23 mouse cellular contexts compared by ENCODE assay signal in genomic region chr3:96040663-96041006, GRCm38 (mm10). TPM values are rescaled to one million over a fixed set of nuclear protein-coding genes. Genes with fewer than 3 reads are reported as not detected.
DNase-seq lines count a peak whose midpoint lies in the region; ATAC-seq lines count a peak whose summit lies in the region.
"Had no signal": no experiment of that assay in that cellular context is flagged by ENCODE, and none has a peak within 500 bp of the region (broad histone marks: within the 10 kb centered on the region; RNA-seq: fewer than 3 reads in every experiment).

No protein-coding gene starts in this region.

- H3K9me3 ChIP-seq in kidney, embryonic 15.5 days (replicated peaks): no peaks in the 10 kb centered on the region
- no peaks in the 10 kb centered on the region for H3K9me3 ChIP-seq in hindbrain, embryonic 13.5 days
- H3K9me3 ChIP-seq: forebrain, embryonic 15.5 days; heart, embryonic 13.5 days; limb, embryonic 13.5 days; lung, embryonic 15.5 days; neural tube, embryonic 12.5 days had no signal

- H3K4me2 ChIP-seq in kidney, embryonic 15.5 days: no peak overlapping the region
- H3K4me2 ChIP-seq in hindbrain, embryonic 13.5 days: no peak overlapping the region
- H3K4me2 ChIP-seq: forebrain, embryonic 15.5 days; heart, embryonic 13.5 days; limb, embryonic 13.5 days; liver, embryonic 11.5 days; lung, embryonic 15.5 days; midbrain, embryonic 11.5 days; neural tube, embryonic 12.5 days had no signal

- no peak for ATAC-seq in kidney, embryonic 15.5 days (replicated peaks; ENCODE audit: low FRiP score)
- peak; percentile 76 for ATAC-seq in inflammation-experienced regulatory T-cells, adult 6 months
- ATAC-seq in hindbrain, embryonic 13.5 days (ENCODE audit: low FRiP score): no peak
- ATAC-seq: forebrain, embryonic 15.5 days; midbrain, embryonic 16.5 days; Patski had no signal

- WGBS in kidney, embryonic 15.5 days: 95% methylated on average over 2 of the region's 2 CpGs
- WGBS in hindbrain, embryonic 13.5 days: 99% methylated on average over 2 of the region's 2 CpGs

- no peak for DNase-seq in kidney, postnatal 25 days
- peak; percentile 60 for DNase-seq in CD4-positive, CD25-positive, alpha-beta regulatory T cell, adult 2 months (ENCODE audit: low read depth, low spot score)
- peak; percentile 70 for DNase-seq in T-cell, adult 2 months (ENCODE audit: low spot score)
- DNase-seq in left cerebral cortex, adult 18-20 months (ENCODE audit: low spot score in 2 of 2): no peak
- DNase-seq: adrenal gland, postnatal 25 days; cerebellum, adult 18-20 months; cerebellum, postnatal 14 days; heart, adult 2 months; layer of hippocampus, postnatal 36 days; right cerebral cortex, postnatal 14 days had no signal

- no peaks in the 10 kb centered on the region for H3K4me1 ChIP-seq in kidney, embryonic 15.5 days
- no peaks in the 10 kb centered on the region for H3K4me1 ChIP-seq in hindbrain, embryonic 13.5 days (replicated peaks)
- H3K4me1 ChIP-seq: forebrain, embryonic 15.5 days; limb, embryonic 13.5 days; lung, embryonic 15.5 days; neural tube, embryonic 12.5 days had no signal

- H3K27ac ChIP-seq in kidney, embryonic 15.5 days: 0 out of 2 replicates have a peak overlapping the region, but pooled peaks have one; percentile 11
- no peak overlapping the region for H3K27ac ChIP-seq in hindbrain, embryonic 13.5 days
- H3K27ac ChIP-seq: forebrain, embryonic 15.5 days; heart, adult 2 months; heart, embryonic 13.5 days; kidney, postnatal 0 days; limb, embryonic 13.5 days; lung, embryonic 15.5 days; neural tube, embryonic 12.5 days had no signal

- no peak overlapping the region for H3K4me3 ChIP-seq in kidney, embryonic 15.5 days (replicated peaks)
- no peak overlapping the region for H3K4me3 ChIP-seq in hindbrain, embryonic 13.5 days
- H3K4me3 ChIP-seq: forebrain, embryonic 15.5 days; heart, adult 2 months; heart, embryonic 13.5 days; limb, embryonic 13.5 days; lung, embryonic 15.5 days; neural tube, embryonic 12.5 days had no signal

- no peaks in the 10 kb centered on the region for H3K27me3 ChIP-seq in kidney, embryonic 15.5 days
- H3K27me3 ChIP-seq in hindbrain, embryonic 13.5 days: no peaks in the 10 kb centered on the region
- H3K27me3 ChIP-seq: forebrain, embryonic 15.5 days; heart, embryonic 13.5 days; limb, embryonic 13.5 days; lung, embryonic 15.5 days; neural tube, embryonic 12.5 days; Patski had no signal

- no peak overlapping the region for H3K9ac ChIP-seq in kidney, embryonic 15.5 days
- H3K9ac ChIP-seq in hindbrain, embryonic 13.5 days: no peak overlapping the region
- H3K9ac ChIP-seq: forebrain, embryonic 15.5 days; heart, embryonic 13.5 days; limb, embryonic 13.5 days; lung, embryonic 15.5 days; neural tube, embryonic 12.5 days had no signal

- H3K36me3 ChIP-seq in kidney, embryonic 15.5 days: peaks cover 12% of the 10 kb centered on the region
- peaks cover 37% of the 10 kb centered on the region for H3K36me3 ChIP-seq in hindbrain, embryonic 13.5 days

RNA-seq across cellular contexts. Expression of gene Vps45, which starts 17.6 kb away (rescaled TPM):
- polyA plus RNA-seq in kidney, embryonic 15.5 days (2015; fragmentation: Nextera tagmentation; extraction: Ambion mirVana): 39.0 and 39.1 TPM in 2 replicates
- polyA plus RNA-seq in inflammation-experienced regulatory T-cells, adult 6 months (2017; shearing (Covaris generic)): 10 to 100 TPM; 21.2 to 23.9 (median 23.9) TPM
- polyA plus RNA-seq in hindbrain, embryonic 13.5 days (2015; fragmentation: Nextera tagmentation; extraction: Ambion mirVana): 62.9 and 64.0 TPM in 2 replicates
- total RNA-seq in left cerebral cortex, adult 18-20 months (2021): 10 to 100 TPM; 46.4 to 46.7 TPM

RNA-seq across cellular contexts. Expression of gene Plekho1, which starts 44.8 kb away (rescaled TPM):
- 43.5 and 44.2 TPM in 2 replicates for polyA plus RNA-seq in kidney, embryonic 15.5 days (2015; fragmentation: Nextera tagmentation; extraction: Ambion mirVana)
- polyA plus RNA-seq in inflammation-experienced regulatory T-cells, adult 6 months (2017; shearing (Covaris generic)): 10 to 100 TPM; 10.3 to 27.1 (median 15.9) TPM
- polyA plus RNA-seq in hindbrain, embryonic 13.5 days (2015; fragmentation: Nextera tagmentation; extraction: Ambion mirVana): 59.5 and 65.4 TPM in 2 replicates
- total RNA-seq in left cerebral cortex, adult 18-20 months (2021): 10 to 100 TPM; 73.6 to 81.9 TPM

Comparison
In these comparisons a context has a peak if more than half of its experiments do, and no peak if none do; other contexts are left out.
1. DNase-seq: peak in CD4-positive, CD25-positive, alpha-beta regulatory T cell, adult 2 months (single experiment) and T-cell, adult 2 months (single experiment); none in kidney, postnatal 25 days (0 of 2) and left cerebral cortex, adult 18-20 months (0 of 2).